Mouse (Mus musculus) CH12.LX (cell line): ENCODE data around the gene Gnai2. TPM values are rescaled to one million over a fixed set of nuclear protein-coding genes. Genes with fewer than 3 reads are reported as not detected.
A peak's percentile ranks its signal among the peaks of the same experiment; 100 is the strongest.
"Not testable (repeated sequence)": the region's sequence is repeated elsewhere in the genome, so short reads cannot be mapped to it uniquely, and the experiment has no call there.

Experiments used
- DNase-seq: peaks from one replicate; pipeline ENCODE4 v3.0.0-alpha.2; 2013; ENCODE audit errors: extremely low read depth
- H3K27ac ChIP-seq: 2 replicates; pipeline ENCODE4 v1.5.1; 2012; ENCODE audit warnings: low read depth, mild to moderate bottlenecking, control low read depth, moderate library complexity; ENCODE audit not compliant: insufficient read depth
- H3K27me3 ChIP-seq: replicated peaks from 2 replicates; pipeline ENCODE3; 2012; ENCODE audit warnings: inconsistent platforms
- H3K36me3 ChIP-seq, 2 experiments: replicated peaks in 1 of 2; 2 replicates each; pipeline versions ENCODE3 to v1.6.1; 2012; ENCODE audit warnings: inconsistent platforms in 1 of 2, low read length in 1 of 2, mild to moderate bottlenecking in 1 of 2, mixed read lengths in 1 of 2, moderate library complexity in 1 of 2; ENCODE audit not compliant: control insufficient read depth in 1 of 2, insufficient read depth in 1 of 2
- H3K4me1 ChIP-seq, 2 experiments: 2 replicates each; pipeline ENCODE4 v1.6.1; 2012; ENCODE audit warnings: inconsistent platforms in 1 of 2, moderate library complexity in 1 of 2; ENCODE audit not compliant: insufficient read depth in 2 of 2, control insufficient read depth in 1 of 2
- H3K4me2 ChIP-seq: 2 replicates; pipeline ENCODE4 v1.6.1; 2012; ENCODE audit warnings: low read depth, mild to moderate bottlenecking, control low read depth; ENCODE audit not compliant: poor library complexity, insufficient read depth, severe bottlenecking
- H3K4me3 ChIP-seq, 3 experiments: fragments of 150-350 bp in 1 of 3; sonication (generic) in 1 of 3; replicated peaks in 1 of 3; 2 replicates each; pipeline versions ENCODE3 to v1.5.1; 2011 to 2012; ENCODE audit warnings: low read depth in 2 of 3, low read length in 2 of 3, mild to moderate bottlenecking in 2 of 3, moderate library complexity in 2 of 3, control low read depth in 1 of 3, improper control_type of control experiment in 1 of 3, inconsistent platforms in 1 of 3, mixed read lengths in 1 of 3; ENCODE audit not compliant: poor library complexity in 1 of 3
- H3K79me2 ChIP-seq: replicated peaks from 2 replicates; pipeline ENCODE4 v1.6.1; 2012; ENCODE audit warnings: mild to moderate bottlenecking, moderate library complexity; ENCODE audit not compliant: control insufficient read depth, poor library complexity, insufficient read depth, severe bottlenecking; ENCODE audit errors: extremely low read depth
- H3K9ac ChIP-seq: 2 replicates; pipeline ENCODE4 v1.6.1; 2012; ENCODE audit warnings: low read depth, mild to moderate bottlenecking, control low read depth, moderate library complexity; ENCODE audit not compliant: insufficient read depth
- H3K9me3 ChIP-seq: replicated peaks from 2 replicates; pipeline ENCODE3; 2012; ENCODE audit warnings: low read length, inconsistent platforms, mixed read lengths
- BHLHE40 ChIP-seq: IDR thresholded peaks from 2 replicates; pipeline ENCODE4 v1.6.1; 2011; ENCODE audit warnings: mild to moderate bottlenecking, low read depth, low read length, improper control_type of control experiment
- CHD1 ChIP-seq: IDR thresholded peaks from 2 replicates; pipeline ENCODE4 v1.6.1; 2012; ENCODE audit warnings: low read depth, low read length, improper control_type of control experiment, inconsistent platforms
- CTCF ChIP-seq, 2 experiments: IDR thresholded peaks in 1 of 2; conservative IDR thresholded peaks in 1 of 2; 2 replicates each; pipeline ENCODE4 v1.5.1; 2011 to 2012; ENCODE audit warnings: low read depth in 2 of 2, low read length in 2 of 2, improper control_type of control experiment in 1 of 2, inconsistent platforms in 1 of 2, mild to moderate bottlenecking in 1 of 2, moderate library complexity in 1 of 2
- ELF1 ChIP-seq: IDR thresholded peaks from 2 replicates; pipeline ENCODE4 v1.6.1; 2014; ENCODE audit warnings: low read depth, mild to moderate bottlenecking, inconsistent platforms, low read length, improper control_type of control experiment
- JUN ChIP-seq: IDR thresholded peaks from 2 replicates; pipeline ENCODE4 v1.6.1; 2011; ENCODE audit warnings: low read depth, mild to moderate bottlenecking, low read length, improper control_type of control experiment, moderate library complexity; ENCODE audit not compliant: insufficient read depth
- MAFK ChIP-seq: IDR thresholded peaks from 2 replicates; pipeline ENCODE4 v1.6.1; 2011; ENCODE audit warnings: low read length, improper control_type of control experiment; ENCODE audit not compliant: insufficient replicate concordance
- MAZ ChIP-seq: IDR thresholded peaks from 2 replicates; pipeline ENCODE4 v1.6.1; 2012; ENCODE audit warnings: low read depth, mild to moderate bottlenecking, inconsistent platforms, low read length, improper control_type of control experiment, moderate library complexity
- NELFE ChIP-seq: IDR thresholded peaks from 2 replicates; pipeline ENCODE4 v1.6.1; 2011; ENCODE audit warnings: low read depth, low read length, improper control_type of control experiment
- NRF1 ChIP-seq: IDR thresholded peaks from 2 replicates; pipeline ENCODE4 v1.6.1; 2014; ENCODE audit warnings: low read depth, mild to moderate bottlenecking, inconsistent platforms, low read length, improper control_type of control experiment, moderate library complexity
- POLR2AphosphoS2 ChIP-seq: IDR thresholded peaks from 2 replicates; pipeline ENCODE4 v1.6.1; 2011; ENCODE audit warnings: low read depth, low read length, improper control_type of control experiment
- USF1 ChIP-seq: IDR thresholded peaks from 2 replicates; pipeline ENCODE4 v1.6.1; 2014; ENCODE audit warnings: low read depth, mild to moderate bottlenecking, inconsistent platforms, low read length, improper control_type of control experiment
- USF2 ChIP-seq: conservative IDR thresholded peaks from 2 replicates; pipeline ENCODE4 v1.6.1; 2011; ENCODE audit warnings: low read depth, low read length, improper control_type of control experiment
- ZC3H11A ChIP-seq: IDR thresholded peaks from 2 replicates; pipeline ENCODE4 v1.6.1; 2012; ENCODE audit warnings: low read depth, mild to moderate bottlenecking, inconsistent platforms, low read length, improper control_type of control experiment
- dilution Hi-C: fragments of 300-500 bp; cut with MboI; formaldehyde crosslinking; loops from 2 replicates; pipeline ENCODE4 v1.14.3; 2020; ENCODE audit warnings: low sequenced_read_pairs; ENCODE audit not compliant: extremely low pct_unique_long_range_greater_than_20kb, extremely low pct_ligation_motif_present
- in situ Hi-C: fragments of 300-500 bp; cut with MboI; formaldehyde crosslinking; loops from 3 replicates; pipeline ENCODE4 v1.14.3; 2019; ENCODE audit warnings: low sequenced_read_pairs, low pct_ligation_motif_present, low pct_unique_long_range_greater_than_20kb, mixed read lengths
- polyA plus RNA-seq: library from polyadenylated mRNA; unstranded; fragments of >175 nt; gene quantifications from 2 replicates; pipeline ENCODE4 v1.2.1, GENCODE M21; 2012; ENCODE audit warnings: low read depth; ENCODE audit not compliant: insufficient read length
- total RNA-seq, 2 experiments: library from RNA; depleted of rRNA; stranded (reverse); fragments of 300-350 nt in 1 of 2; fragments of >200 nt in 1 of 2; gene quantifications; 2 replicates each; pipeline ENCODE4 v1.2.3; 2012 to 2014

Gnai2 gene
- total and polyA plus RNA-seq, 3 experiments, result 86.2 to 262 (median 154) TPM

DNA sequence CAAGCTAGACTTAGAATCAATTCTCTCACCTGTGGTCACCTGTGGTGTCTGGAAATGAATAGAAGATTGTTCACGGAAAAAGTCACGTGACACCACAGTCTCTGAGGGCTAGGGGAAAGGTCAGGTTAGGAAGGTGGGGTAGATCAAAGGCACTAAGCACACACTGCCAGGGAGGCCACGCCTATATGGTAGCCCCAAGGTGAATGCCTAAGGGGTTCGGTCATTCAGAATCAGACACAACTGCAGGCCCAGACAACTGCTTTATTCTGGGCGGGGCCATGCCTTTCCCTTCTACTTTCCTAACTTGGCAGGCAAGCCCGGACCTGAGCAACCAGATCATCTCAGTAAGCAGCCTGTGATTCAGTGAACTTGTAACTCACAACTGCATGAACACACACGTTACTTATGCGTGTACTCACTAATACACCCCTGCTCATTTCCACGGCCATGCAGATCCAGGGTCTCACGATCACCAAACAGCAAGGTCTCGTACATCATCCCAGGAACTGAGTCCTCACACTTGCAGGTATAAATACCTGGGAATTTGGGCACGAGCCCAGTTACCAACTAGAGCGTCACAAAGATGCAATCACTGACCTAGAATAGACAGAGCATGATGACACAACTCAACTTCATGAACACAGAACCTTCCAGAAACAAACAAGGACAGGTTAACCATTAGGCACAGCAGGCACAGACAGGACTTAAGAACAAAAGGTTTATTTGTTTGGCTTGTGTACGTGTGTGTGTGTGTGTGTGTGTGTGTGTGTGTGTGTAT is 59.4 kb downstream of the Gnai2 start:
- TF ChIP-seq USF1 (peak; percentile 75), POLR2AphosphoS2 (no peak), ZC3H11A (no peak), CHD1 (0 out of 2 replicates have a peak, but pooled peaks have one; percentile 52), USF2 (peak; percentile 73), BHLHE40 (peak; percentile 76), ELF1 (no peak), MAZ (no peak)
- H3K36me3 ChIP-seq, result peaks cover 20 to 32% of the 10 kb centered on the region in 2 experiments
- H3K9me3 ChIP-seq, result no peaks in the 10 kb centered on the region
- no peaks in the 10 kb centered on the region for H3K79me2 ChIP-seq
- in situ Hi-C loops (no loop called here), dilution Hi-C loops (no loop called here)
- H3K9ac ChIP-seq, result no peak overlapping the region
- H3K4me2 ChIP-seq, result no peak overlapping the region
- H3K4me3 ChIP-seq, result no peak overlapping the region
- peaks cover 14 to 33% of the 10 kb centered on the region in 2 experiments for H3K4me1 ChIP-seq
- no peak for DNase-seq
- H3K27me3 ChIP-seq, result no peaks in the 10 kb centered on the region
- no peak overlapping the region for H3K27ac ChIP-seq

DNA sequence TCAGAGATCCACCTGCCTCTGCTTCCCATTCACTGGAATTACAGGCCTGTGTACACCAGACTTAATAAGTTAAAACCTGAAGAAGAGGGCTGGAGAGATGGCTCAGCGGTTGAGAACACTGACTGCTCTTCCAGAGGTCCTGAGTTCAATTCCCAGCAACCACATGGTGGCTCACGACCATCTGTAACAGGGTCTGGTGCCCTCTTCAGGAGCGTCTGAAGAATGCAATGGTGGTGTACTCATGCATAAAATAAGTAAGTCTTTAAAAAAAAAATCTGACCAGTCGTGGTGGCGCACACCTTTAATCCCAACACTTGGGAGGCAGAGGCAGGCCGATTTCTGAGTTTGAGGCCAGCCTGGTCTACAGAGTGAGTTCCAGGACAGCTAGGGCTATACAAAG is 61.4 kb downstream of the Gnai2 start:
- H3K27me3 ChIP-seq, dilution Hi-C loops, H3K4me3 ChIP-seq, H3K9me3 ChIP-seq, H3K79me2 ChIP-seq, H3K9ac ChIP-seq, H3K4me2 ChIP-seq, in situ Hi-C loops, H3K27ac ChIP-seq, DNase-seq: not testable (repeated sequence)
- peaks cover 18 to 32% of the 10 kb centered on the region in 2 experiments for H3K4me1 ChIP-seq
- TF ChIP-seq CTCF (conservative IDR thresholded peaks at IDR 0.05 in 1 of 2, IDR thresholded peaks at IDR 0.05 in 1 of 2; ENCODE audit: low read depth in 2 of 2, low read length in 2 of 2), result peak in 1 of 2 experiments; percentile 49; a peak in 2 of 4 replicates
- peaks cover 22 to 41% of the 10 kb centered on the region in 2 experiments for H3K36me3 ChIP-seq

DNA sequence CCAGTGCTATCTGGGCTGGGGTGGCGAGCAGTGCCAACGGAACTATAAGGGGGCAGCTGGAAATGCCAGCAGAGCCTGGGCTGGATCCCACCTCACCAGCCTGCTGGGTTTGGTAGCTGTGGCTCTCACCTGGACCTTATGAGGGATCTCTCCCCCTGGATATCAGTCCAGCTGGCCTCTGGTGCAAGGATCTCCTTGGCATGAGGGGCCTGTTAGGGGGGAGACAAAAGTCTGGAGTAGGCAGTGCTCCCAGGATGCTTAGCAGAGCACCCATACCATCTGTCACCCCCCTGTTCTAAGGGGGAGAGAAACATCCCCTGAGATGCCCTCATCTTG is 62.9 kb downstream of the Gnai2 start:
- Histone ChIP-seq H3K4me1 (peaks cover 21 to 39% of the 10 kb centered on the region in 2 experiments), H3K27me3 (no peaks in the 10 kb centered on the region), H3K27ac (no peak overlapping the region), H3K9me3 (no peaks in the 10 kb centered on the region), H3K79me2 (no peaks in the 10 kb centered on the region), H3K9ac (no peak overlapping the region), H3K36me3 (peaks cover 22 to 41% of the 10 kb centered on the region in 2 experiments), H3K4me3 (no peak overlapping the region), H3K4me2 (no peak overlapping the region)
- TF ChIP-seq MAZ, result no peak
- no peak for TF ChIP-seq MAFK
- TF ChIP-seq POLR2AphosphoS2, result no peak
- no peak for TF ChIP-seq NRF1
- no peak for TF ChIP-seq NELFE
- TF ChIP-seq JUN, result no peak
- DNase-seq, result no peak
- in situ Hi-C loops (no loop called here), dilution Hi-C loops (no loop called here)
